Mouse (Mus musculus): Measurements from ENCODE around the gene Erbb3.

- TF ChIP-seq GATA1 (IDR thresholded peaks at IDR 0.05; ENCODE audit: borderline replicate concordance, low read length) (no peak), CTCF (IDR thresholded peaks at IDR 0.05; ENCODE audit: low read depth, low read length) (no peak), TAL1 (conservative IDR thresholded peaks at IDR 0.05; ENCODE audit: low read depth, low read length) (no peak), POLR2AphosphoS5 (IDR thresholded peaks at IDR 0.05; ENCODE audit: insufficient replicate concordance, low read depth, low read length) (no peak), GATA2 (IDR thresholded peaks at IDR 0.05; ENCODE audit: borderline replicate concordance, low read depth, low read length) (no peak)
Observed at GRCm38 (mm10) chr10:128556286-128556685, 33.2 kb downstream of the Erbb3 start.
